Mouse (Mus musculus) splenic B cell, adult 2 months (primary cell): ENCODE results near the gene Ddx24.
"Not testable (repeated sequence)": the region's sequence is repeated elsewhere in the genome, so short reads cannot be mapped to it uniquely, and the experiment has no call there.

Experiments used
- DNase-seq: peaks from one replicate; pipeline ENCODE4 v3.0.0-alpha.2; 2011; ENCODE audit warnings: low read depth, low spot score
- H3K27me3 ChIP-seq: 2 replicates; pipeline ENCODE4 v1.6.1; 2012; ENCODE audit warnings: mild to moderate bottlenecking, low read length, moderate library complexity, mixed read lengths; ENCODE audit not compliant: control insufficient read depth, poor library complexity, insufficient read depth, severe bottlenecking
- H3K36me3 ChIP-seq: 2 replicates; pipeline ENCODE4 v1.6.1; 2012; ENCODE audit warnings: mild to moderate bottlenecking, low read length, moderate library complexity, mixed read lengths; ENCODE audit not compliant: control insufficient read depth, poor library complexity, insufficient read depth, severe bottlenecking

Ddx24 gene

DNA sequence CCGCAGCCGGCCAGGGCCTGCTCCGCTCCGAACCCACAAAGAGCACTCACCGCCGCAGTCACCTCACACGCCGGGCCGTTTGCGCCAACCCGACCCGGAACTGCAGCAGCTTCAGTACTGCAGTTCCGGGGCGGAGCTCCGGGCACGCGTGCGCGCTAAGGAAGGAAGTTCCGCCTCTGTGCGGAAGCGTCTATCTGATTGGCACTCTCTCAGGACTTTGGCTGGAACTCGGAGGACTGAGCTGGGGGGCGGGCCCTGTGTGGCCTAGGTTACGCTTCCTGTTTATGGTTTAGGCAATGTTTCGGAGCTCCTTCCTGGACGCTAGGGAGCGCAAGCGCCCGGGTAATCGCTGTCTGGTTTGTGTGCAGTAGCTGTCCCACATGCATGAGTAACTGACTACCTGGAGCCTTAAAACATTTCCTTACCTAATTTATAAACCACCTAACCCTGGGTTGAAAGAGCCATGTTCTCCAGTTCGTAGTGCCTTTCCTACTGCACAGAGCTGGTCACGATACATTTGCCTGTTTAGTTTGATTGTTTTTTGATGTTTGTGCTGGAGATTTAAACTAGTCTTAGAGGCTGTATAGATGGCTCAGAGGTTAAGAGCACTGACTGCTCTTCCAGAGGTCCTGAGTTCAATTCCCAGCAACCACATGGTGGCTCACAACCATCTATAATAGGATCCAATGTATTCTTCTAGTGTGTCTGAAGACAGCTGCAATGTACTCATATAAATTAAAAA, at the start of gene Ddx24:
Gene Ddx24 (minus strand): TSS at position 102 of the 742 bp plus-strand sequence.
- peaks cover 8% of the 10 kb centered on the region for H3K36me3 ChIP-seq
- H3K27me3 ChIP-seq: no peaks in the 10 kb centered on the region

DNA sequence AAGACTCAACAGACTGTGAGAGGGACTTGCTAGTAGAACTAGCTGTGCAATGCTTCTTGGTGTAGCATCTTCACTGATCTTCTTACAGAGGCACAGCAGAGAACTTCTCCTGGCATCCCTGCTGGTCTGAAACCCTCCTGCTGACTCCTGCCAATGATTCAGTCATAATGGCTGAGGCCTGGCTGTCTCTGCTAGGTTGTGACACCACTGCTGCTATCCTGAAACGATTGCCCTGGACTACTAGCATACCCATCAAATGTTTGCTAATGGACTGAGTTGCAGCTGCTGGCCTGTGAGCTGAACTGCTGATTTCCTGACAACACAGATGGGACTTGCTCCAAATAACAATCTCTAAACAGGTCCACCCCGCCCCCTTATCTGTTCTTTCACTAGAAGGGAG, 48.9 kb upstream of the Ddx24 start:
- H3K36me3 ChIP-seq: no peaks in the 10 kb centered on the region
- no peaks in the 10 kb centered on the region for H3K27me3 ChIP-seq
- no peak for DNase-seq

More for the DNA sequence above, at the start of gene Ddx24:
- peak; percentile 99 for DNase-seq

DNA sequence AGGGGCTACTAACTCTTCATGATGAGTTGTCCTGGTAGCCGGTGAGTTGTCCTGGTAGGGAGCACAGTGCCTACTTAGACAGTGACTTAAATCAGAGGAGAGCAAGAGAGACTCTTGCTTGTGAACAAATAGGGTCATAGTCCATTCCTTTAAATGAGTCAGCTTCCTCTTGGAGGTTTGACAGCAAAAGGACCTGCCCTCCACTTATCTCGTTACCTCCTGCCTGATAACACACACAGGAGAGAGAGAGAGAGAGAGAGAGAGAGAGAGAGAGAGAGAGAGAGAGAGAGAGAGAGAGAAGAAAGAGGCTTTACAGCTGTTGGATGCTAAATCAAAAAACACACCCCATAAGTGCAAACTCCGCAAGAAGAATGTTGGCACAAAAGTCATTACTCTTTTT, 31.5 kb upstream of the Ddx24 start, which contains the start of gene Ifi27l2b:
Gene Ifi27l2b (minus strand): TSS at position 84 of the 400 bp plus-strand sequence.
- Histone ChIP-seq H3K27me3 (no peaks in the 10 kb centered on the region), H3K36me3 (no peaks in the 10 kb centered on the region)
- DNase-seq: no peak

DNA sequence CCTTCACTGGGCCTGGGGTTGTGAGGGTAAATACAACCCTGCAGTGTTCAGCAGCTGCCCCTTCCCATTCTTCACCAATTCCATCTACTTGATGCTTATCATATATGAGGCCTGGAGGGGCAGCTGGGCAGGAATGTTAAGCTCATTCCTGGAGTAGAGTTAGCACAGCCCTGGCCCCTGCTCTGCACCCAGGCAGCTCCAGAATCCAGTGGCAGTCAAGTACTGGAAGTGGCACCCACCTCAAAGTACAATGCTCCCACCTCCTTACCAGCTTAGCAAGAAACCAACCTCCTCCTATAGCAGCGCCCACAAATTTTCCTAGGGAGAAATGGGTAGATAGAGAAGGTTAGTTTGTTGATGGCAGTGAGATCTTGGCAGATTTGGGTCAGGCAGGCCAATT, 31.1 kb upstream of the Ddx24 start:
- not testable (repeated sequence) for H3K27me3 ChIP-seq, H3K36me3 ChIP-seq, DNase-seq

DNA sequence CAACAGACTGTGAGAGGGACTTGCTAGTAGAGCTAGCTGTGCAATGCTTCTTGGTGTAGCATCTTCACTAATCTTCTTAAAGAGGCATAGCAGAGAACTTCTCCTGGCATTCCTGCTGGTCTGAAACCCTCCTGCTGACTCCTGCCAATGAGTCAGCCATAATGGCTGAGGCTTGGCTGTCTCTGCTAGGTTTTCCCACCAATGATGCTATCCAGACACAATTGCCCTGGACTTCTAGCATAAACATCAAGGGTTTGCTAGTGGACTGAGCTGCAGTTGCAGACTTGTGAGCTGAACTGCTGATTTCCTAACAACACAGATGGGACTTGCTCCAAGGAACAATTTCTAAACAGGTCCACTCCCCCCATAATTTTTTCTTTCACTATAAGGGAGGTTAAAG, 27.7 kb upstream of the Ddx24 start:
- Histone ChIP-seq H3K27me3 (no peaks in the 10 kb centered on the region), H3K36me3 (no peaks in the 10 kb centered on the region)
- DNase-seq: no peak

DNA sequence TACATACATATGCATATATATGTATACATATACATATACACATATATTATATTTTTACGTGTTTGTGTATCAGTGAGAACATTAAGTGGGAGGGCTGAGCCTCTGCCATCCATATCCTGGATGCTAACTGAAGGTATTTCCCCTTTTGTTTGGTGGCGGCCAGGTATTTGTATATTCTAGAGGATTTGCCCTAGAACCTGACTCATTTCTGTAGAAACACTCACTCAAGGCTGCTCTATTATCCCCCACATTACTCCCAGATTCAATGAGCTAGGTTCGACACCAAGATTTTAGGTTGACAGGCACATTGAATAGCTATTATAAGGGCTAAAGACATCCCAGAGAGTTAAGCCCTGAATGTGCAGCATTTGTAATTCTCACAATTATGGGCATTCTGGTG, 19.4 kb upstream of the Ddx24 start:
- no peaks in the 10 kb centered on the region for H3K27me3 ChIP-seq
- H3K36me3 ChIP-seq: peaks cover 2% of the 10 kb centered on the region; the same call in 1 of the 2 replicates
- no peak for DNase-seq

DNA sequence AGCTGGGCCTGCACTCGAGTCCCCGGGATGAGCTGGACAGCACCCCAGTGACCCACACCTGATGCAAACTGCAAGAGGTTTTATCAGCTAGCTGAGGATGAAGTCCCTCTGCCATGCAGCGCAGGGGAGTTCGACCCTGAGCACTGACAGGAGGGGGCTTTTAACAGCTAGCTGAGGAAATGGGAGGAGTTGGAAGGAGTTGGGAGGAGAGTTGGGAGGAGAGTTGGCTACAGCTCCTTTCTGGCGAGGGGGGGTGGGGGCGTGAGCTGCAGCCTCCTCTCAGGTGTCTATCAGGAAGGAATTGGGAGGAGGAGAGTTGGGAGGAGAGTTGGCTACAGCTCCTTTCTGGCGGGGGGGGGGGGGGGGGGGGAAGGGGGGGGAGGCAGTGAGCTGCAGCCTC, 18.6 kb upstream of the Ddx24 start:
- DNase-seq, H3K36me3 ChIP-seq, H3K27me3 ChIP-seq: not testable (repeated sequence)

DNA sequence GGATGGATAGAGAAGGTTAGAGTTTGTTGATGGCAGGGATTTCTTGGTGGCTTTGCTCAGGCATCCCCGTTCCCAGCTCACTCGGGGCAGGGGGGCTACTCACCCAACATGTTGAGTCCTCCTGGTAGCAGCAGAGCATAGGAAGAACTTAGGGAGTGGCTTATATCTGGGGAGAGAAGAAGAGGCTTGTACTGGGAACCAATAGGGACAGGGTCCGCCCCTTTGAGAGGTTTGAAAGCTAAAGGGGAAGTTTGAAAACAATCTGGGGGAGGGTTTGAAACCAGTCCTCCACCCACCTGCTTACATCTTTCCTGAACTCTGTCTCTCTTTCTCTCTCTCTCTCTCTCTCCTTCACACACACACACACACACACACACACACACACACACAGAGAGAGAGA, 17.9 kb upstream of the Ddx24 start, which contains the start of gene Ifi27l2a:
Gene Ifi27l2a (minus strand): TSS at position 157 of the 400 bp plus-strand sequence.
- Histone ChIP-seq H3K36me3 (peaks cover 3% of the 10 kb centered on the region; the same call in 1 of the 2 replicates), H3K27me3 (no peaks in the 10 kb centered on the region)
- DNase-seq: peak; percentile 70

DNA sequence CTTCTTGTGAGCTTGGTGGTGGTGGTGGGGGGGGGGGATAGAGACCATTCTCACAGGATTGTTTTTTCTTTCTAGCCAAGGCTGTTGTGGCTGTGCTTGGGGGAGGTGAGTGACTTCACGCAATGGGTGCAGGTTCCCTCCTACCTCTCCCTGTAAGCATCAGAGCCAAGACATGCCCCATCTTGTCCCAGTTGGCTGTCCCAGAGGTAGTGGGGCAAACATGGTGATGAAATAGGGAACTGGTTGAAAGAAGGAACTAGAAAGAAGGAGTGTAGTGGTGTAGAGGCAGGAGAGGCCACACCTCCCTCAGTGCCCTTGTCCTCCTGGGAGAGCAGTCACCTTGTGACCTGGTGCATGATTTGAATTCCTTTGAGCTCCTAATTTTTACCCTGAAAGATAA, 12.0 kb upstream of the Ddx24 start:
- Histone ChIP-seq H3K27me3 (no peaks in the 10 kb centered on the region), H3K36me3 (peaks cover 3% of the 10 kb centered on the region; the same call in 1 of the 2 replicates)
- DNase-seq: no peak

DNA sequence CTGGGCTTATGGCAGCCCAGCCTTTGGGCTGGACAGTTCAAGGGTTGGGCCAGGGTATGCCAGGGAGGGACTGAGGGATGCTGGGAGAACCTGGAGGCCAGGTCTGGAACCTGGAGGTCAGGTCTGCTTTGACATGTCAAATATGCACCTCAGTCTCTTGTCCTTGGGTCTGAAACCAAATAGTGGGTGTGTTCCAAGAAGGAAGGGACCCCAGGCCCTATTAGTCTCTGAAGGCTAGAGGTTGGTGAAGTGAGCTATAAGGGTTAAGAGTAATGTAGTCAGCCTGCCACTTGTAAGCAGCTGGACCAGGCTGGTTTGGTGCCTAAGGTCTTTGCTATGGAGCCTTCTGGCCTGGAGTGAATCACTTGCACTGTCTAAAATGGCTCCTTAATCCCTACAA, 9.2 kb upstream of the Ddx24 start:
- DNase-seq: no peak

DNA sequence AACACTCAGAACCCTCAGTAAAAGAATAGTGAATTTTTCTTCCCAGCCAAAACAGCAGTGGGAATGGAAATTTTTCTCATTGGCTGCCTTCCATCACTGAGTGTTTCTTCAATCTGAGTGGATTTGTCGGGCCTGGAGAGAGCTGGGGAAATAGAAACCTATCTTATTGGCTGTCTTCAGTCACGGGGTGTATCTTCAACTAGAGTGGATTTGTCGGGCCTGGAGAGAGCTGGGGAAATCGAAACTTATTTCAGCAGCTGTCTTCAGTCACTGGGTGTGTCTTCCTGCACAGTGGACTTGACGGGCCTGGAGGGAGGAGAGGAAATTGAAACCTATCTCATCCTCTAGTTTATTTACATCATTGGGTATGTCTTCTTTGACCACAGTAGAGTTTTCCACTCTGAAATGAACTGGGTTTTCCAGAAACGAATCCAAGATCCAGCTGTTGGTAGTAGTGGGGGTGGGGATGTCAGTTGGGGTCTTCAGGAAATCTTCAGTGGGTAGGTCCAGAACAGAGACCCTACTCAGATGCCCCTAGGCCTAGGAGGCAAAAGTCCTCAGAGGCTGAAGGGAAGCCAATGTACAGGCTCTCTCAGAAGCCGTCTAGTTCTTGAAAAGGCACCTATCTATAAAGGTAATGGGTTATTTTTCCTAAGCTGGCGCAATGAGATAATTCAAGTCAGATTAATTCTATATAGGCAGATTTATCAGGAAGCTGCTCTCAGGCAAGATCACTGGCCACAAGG, 8.5 kb upstream of the Ddx24 start, which contains the start of gene Ifi27:
Gene Ifi27 (plus strand): TSS at position 226 of the 746 bp plus-strand sequence.
- no peaks in the 10 kb centered on the region for H3K27me3 ChIP-seq
- peak; percentile 82 for DNase-seq
- no peaks in the 10 kb centered on the region for H3K36me3 ChIP-seq

More for the DNA sequence above, 9.2 kb upstream of the Ddx24 start:
- Histone ChIP-seq H3K36me3 (no peaks in the 10 kb centered on the region), H3K27me3 (no peaks in the 10 kb centered on the region)

DNA sequence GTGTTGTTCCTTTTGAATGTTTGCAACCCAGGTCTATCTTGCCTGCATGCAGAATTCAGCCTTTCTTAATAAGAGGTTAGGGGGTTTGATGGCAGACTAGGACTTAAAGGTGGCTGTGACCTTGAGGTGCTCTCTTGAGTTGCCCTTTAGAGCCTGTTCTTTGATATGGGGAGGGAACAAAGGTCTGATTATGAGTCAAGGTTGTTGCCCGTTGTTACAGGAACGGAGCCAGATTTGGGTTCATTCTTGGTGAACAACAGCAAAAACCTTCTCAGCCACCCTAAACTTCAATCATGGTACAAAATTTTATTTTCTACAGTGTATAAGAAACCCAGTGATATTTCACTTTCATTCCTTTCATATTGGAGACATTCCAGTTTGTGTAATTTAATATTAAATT, 7.8 kb upstream of the Ddx24 start:
- Histone ChIP-seq H3K27me3 (no peaks in the 10 kb centered on the region), H3K36me3 (no peaks in the 10 kb centered on the region)
- DNase-seq: no peak

DNA sequence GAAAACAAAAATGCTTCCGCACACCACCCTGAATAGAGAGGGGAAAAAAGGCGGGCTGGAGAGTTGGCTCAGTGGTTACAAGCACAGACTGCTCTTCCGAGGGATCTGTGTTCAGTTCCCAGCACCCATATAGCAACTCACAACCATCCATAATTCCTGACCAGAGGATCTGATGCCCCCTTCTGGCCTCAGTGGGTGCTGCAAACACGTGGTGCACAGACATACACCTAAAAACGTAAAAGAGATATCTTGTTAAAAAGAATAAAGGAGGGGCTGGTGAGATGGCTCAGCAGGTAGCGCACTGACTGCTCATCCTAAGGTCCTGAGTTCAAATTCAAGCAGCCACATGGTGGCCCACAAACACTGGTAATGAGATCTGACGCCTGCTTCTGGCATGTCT, 1.1 kb upstream of the Ddx24 start:
- peaks cover 8% of the 10 kb centered on the region for H3K36me3 ChIP-seq
- H3K27me3 ChIP-seq: no peaks in the 10 kb centered on the region
- peak; percentile 18 for DNase-seq

DNA sequence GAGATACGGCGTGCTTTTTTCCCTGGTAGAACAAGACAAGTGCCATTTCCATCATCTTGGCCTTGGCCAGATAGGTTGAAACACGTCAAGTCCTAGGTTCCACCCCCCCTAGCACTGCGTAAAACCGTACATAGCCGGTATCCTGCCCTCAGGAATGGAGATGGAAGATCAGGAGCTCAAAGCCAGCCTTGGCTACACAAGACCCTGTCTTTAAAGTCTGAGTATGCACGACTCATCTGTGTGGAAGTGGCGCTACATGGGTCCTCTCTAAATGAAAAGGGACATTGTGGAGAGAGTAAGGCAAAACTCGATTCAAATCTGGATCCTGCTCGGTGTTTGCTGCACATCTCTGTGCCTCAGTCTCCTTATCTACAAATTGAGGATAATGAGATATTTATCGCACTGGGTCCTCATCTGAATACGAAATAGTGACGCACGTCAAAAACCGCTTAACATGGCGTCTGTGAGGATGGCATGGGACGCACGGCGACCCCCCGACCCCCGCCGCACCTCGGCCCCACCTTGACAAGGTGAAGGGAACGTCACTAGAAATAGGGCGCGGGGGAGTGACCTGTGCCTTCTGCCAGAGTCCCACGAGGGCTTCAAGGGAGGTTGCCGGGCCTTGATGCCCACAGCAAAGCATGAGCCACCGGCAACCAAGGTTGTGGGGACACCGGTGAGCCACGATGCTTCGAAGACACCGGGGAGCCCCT, 458 bp downstream of the Ddx24 start:
- peaks cover 8% of the 10 kb centered on the region for H3K36me3 ChIP-seq
- no peak for DNase-seq

DNA sequence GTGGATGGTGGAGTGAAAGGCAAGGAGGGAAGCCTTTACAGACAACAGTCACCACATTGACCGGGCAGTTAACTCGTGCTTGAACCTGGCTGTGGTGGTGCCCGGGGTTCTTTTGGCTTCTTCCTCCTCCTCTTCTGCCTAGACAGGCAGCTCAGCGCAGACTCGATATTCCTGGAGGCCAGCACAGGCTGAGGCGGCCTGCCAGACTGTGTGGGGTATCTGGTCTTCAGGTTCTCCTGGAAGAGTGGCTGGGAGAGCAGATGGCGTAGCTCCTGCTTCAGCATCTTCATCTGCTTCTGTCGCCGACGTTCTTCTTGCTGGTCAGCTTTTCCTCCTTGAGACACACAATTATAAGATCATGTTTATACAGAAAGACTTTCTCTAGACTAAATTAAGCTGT, 17.5 kb downstream of the Ddx24 start:
- Histone ChIP-seq H3K27me3 (no peaks in the 10 kb centered on the region), H3K36me3 (peaks cover 17% of the 10 kb centered on the region)
- no peak for DNase-seq

More for the DNA sequence above, 458 bp downstream of the Ddx24 start:
- no peaks in the 10 kb centered on the region for H3K27me3 ChIP-seq
